Mouse (Mus musculus) heart, postnatal 0 days (tissue): Measurements from ENCODE around the gene H2afy.

Experiments used
- CTCF ChIP-seq: IDR thresholded peaks from 2 replicates; pipeline ENCODE4 v1.5.1; 2016; ENCODE audit warnings: antibody characterized with exemption, control low read depth, low read depth
- EP300 ChIP-seq: IDR thresholded peaks from 2 replicates; pipeline ENCODE4 v1.6.1; 2016; ENCODE audit warnings: antibody characterized with exemption, low read depth

DNA sequence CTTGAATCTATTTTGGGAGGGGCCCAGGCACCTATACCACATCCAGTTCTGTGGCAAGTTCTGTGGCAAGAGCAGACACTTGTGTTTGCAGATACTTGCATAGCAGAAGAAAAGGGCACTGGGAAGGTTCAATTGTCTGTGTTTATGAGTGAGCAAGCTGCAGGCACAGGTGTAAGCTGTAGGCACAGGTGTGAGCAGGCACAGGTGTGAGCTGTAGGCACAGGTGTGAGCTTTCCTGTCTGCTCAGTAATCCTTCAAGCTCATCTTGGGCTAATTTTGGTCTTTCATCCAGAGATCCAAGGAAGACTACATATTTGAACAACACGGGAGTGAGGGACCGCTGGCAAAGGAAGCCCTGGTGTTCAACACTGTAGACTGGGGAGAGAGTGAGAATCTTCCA, 56.5 kb downstream of the H2afy start:
- TF ChIP-seq CTCF (no peak), EP300 (no peak)
